Mouse (Mus musculus) CH12.LX (cell line): ENCODE data around the gene Gpr179. TPM values are rescaled to one million over a fixed set of nuclear protein-coding genes. Genes with fewer than 3 reads are reported as not detected.
A peak's percentile ranks its signal among the peaks of the same experiment; 100 is the strongest.

Experiments
- DNase-seq: peaks from one replicate; pipeline ENCODE4 v3.0.0-alpha.2; 2013; ENCODE audit errors: extremely low read depth
- H3K27ac ChIP-seq: 2 replicates; pipeline ENCODE4 v1.5.1; 2012; ENCODE audit warnings: low read depth, mild to moderate bottlenecking, control low read depth, moderate library complexity; ENCODE audit not compliant: insufficient read depth
- H3K27me3 ChIP-seq: replicated peaks from 2 replicates; pipeline ENCODE3; 2012; ENCODE audit warnings: inconsistent platforms
- H3K36me3 ChIP-seq, 2 experiments: replicated peaks in 1 of 2; 2 replicates each; pipeline versions ENCODE3 to v1.6.1; 2012; ENCODE audit warnings: inconsistent platforms in 1 of 2, low read length in 1 of 2, mild to moderate bottlenecking in 1 of 2, mixed read lengths in 1 of 2, moderate library complexity in 1 of 2; ENCODE audit not compliant: control insufficient read depth in 1 of 2, insufficient read depth in 1 of 2
- H3K4me1 ChIP-seq, 2 experiments: 2 replicates each; pipeline ENCODE4 v1.6.1; 2012; ENCODE audit warnings: inconsistent platforms in 1 of 2, moderate library complexity in 1 of 2; ENCODE audit not compliant: insufficient read depth in 2 of 2, control insufficient read depth in 1 of 2
- H3K4me2 ChIP-seq: 2 replicates; pipeline ENCODE4 v1.6.1; 2012; ENCODE audit warnings: low read depth, mild to moderate bottlenecking, control low read depth; ENCODE audit not compliant: poor library complexity, insufficient read depth, severe bottlenecking
- H3K4me3 ChIP-seq, 3 experiments: fragments of 150-350 bp in 1 of 3; sonication (generic) in 1 of 3; replicated peaks in 1 of 3; 2 replicates each; pipeline versions ENCODE3 to v1.5.1; 2011 to 2012; ENCODE audit warnings: low read depth in 2 of 3, low read length in 2 of 3, mild to moderate bottlenecking in 2 of 3, moderate library complexity in 2 of 3, control low read depth in 1 of 3, improper control_type of control experiment in 1 of 3, inconsistent platforms in 1 of 3, mixed read lengths in 1 of 3; ENCODE audit not compliant: poor library complexity in 1 of 3
- H3K79me2 ChIP-seq: replicated peaks from 2 replicates; pipeline ENCODE4 v1.6.1; 2012; ENCODE audit warnings: mild to moderate bottlenecking, moderate library complexity; ENCODE audit not compliant: control insufficient read depth, poor library complexity, insufficient read depth, severe bottlenecking; ENCODE audit errors: extremely low read depth
- H3K9ac ChIP-seq: 2 replicates; pipeline ENCODE4 v1.6.1; 2012; ENCODE audit warnings: low read depth, mild to moderate bottlenecking, control low read depth, moderate library complexity; ENCODE audit not compliant: insufficient read depth
- H3K9me3 ChIP-seq: replicated peaks from 2 replicates; pipeline ENCODE3; 2012; ENCODE audit warnings: low read length, inconsistent platforms, mixed read lengths
- BHLHE40 ChIP-seq: IDR thresholded peaks from 2 replicates; pipeline ENCODE4 v1.6.1; 2011; ENCODE audit warnings: mild to moderate bottlenecking, low read depth, low read length, improper control_type of control experiment
- CHD1 ChIP-seq: IDR thresholded peaks from 2 replicates; pipeline ENCODE4 v1.6.1; 2012; ENCODE audit warnings: low read depth, low read length, improper control_type of control experiment, inconsistent platforms
- CHD2 ChIP-seq: IDR thresholded peaks from 2 replicates; pipeline ENCODE4 v1.6.1; 2011; ENCODE audit warnings: low read length, improper control_type of control experiment
- CTCF ChIP-seq, 2 experiments: IDR thresholded peaks in 1 of 2; conservative IDR thresholded peaks in 1 of 2; 2 replicates each; pipeline ENCODE4 v1.5.1; 2011 to 2012; ENCODE audit warnings: low read depth in 2 of 2, low read length in 2 of 2, improper control_type of control experiment in 1 of 2, inconsistent platforms in 1 of 2, mild to moderate bottlenecking in 1 of 2, moderate library complexity in 1 of 2
- E2F4 ChIP-seq: IDR thresholded peaks from 2 replicates; pipeline ENCODE4 v1.6.1; 2011; ENCODE audit warnings: low read depth, low read length, improper control_type of control experiment; ENCODE audit not compliant: insufficient replicate concordance
- ELF1 ChIP-seq: IDR thresholded peaks from 2 replicates; pipeline ENCODE4 v1.6.1; 2014; ENCODE audit warnings: low read depth, mild to moderate bottlenecking, inconsistent platforms, low read length, improper control_type of control experiment
- EP300 ChIP-seq: IDR thresholded peaks from 2 replicates; pipeline ENCODE4 v1.6.1; 2011; ENCODE audit warnings: low read length, improper control_type of control experiment
- GABPA ChIP-seq: IDR thresholded peaks from 2 replicates; pipeline ENCODE4 v1.6.1; 2012; ENCODE audit warnings: low read depth, low read length, improper control_type of control experiment, inconsistent platforms; ENCODE audit not compliant: insufficient replicate concordance
- HCFC1 ChIP-seq: IDR thresholded peaks from 2 replicates; pipeline ENCODE4 v1.6.1; 2012; ENCODE audit warnings: low read depth, mild to moderate bottlenecking, inconsistent platforms, low read length, improper control_type of control experiment
- IRF4 ChIP-seq: IDR thresholded peaks from 2 replicates; pipeline ENCODE4 v1.6.1; 2014; ENCODE audit warnings: low read depth, mild to moderate bottlenecking, inconsistent platforms, low read length, improper control_type of control experiment
- JUN ChIP-seq: IDR thresholded peaks from 2 replicates; pipeline ENCODE4 v1.6.1; 2011; ENCODE audit warnings: low read depth, mild to moderate bottlenecking, low read length, improper control_type of control experiment, moderate library complexity; ENCODE audit not compliant: insufficient read depth
- JUND ChIP-seq: conservative IDR thresholded peaks from 2 replicates; pipeline ENCODE4 v1.6.1; 2011; ENCODE audit warnings: low read depth, low read length, improper control_type of control experiment
- KAT2A ChIP-seq: IDR thresholded peaks from 2 replicates; pipeline ENCODE4 v1.6.1; 2012; ENCODE audit warnings: low read length, improper control_type of control experiment, inconsistent platforms; ENCODE audit not compliant: insufficient replicate concordance
- MAFK ChIP-seq: IDR thresholded peaks from 2 replicates; pipeline ENCODE4 v1.6.1; 2011; ENCODE audit warnings: low read length, improper control_type of control experiment; ENCODE audit not compliant: insufficient replicate concordance
- MAZ ChIP-seq: IDR thresholded peaks from 2 replicates; pipeline ENCODE4 v1.6.1; 2012; ENCODE audit warnings: low read depth, mild to moderate bottlenecking, inconsistent platforms, low read length, improper control_type of control experiment, moderate library complexity
- MEF2A ChIP-seq: IDR thresholded peaks from 2 replicates; pipeline ENCODE4 v1.6.1; 2014; ENCODE audit warnings: low read depth, mild to moderate bottlenecking, inconsistent platforms, low read length, improper control_type of control experiment, borderline replicate concordance
- MYC ChIP-seq: IDR thresholded peaks from 2 replicates; pipeline ENCODE4 v1.6.1; 2011; ENCODE audit warnings: low read depth, mild to moderate bottlenecking, improper control_type of control experiment, low read length
- NRF1 ChIP-seq: IDR thresholded peaks from 2 replicates; pipeline ENCODE4 v1.6.1; 2014; ENCODE audit warnings: low read depth, mild to moderate bottlenecking, inconsistent platforms, low read length, improper control_type of control experiment, moderate library complexity
- PAX5 ChIP-seq: IDR thresholded peaks from 2 replicates; pipeline ENCODE4 v1.6.1; 2012; ENCODE audit warnings: low read length, inconsistent platforms, mixed read lengths
- RCOR1 ChIP-seq: conservative IDR thresholded peaks from 2 replicates; pipeline ENCODE4 v1.6.1; 2012; ENCODE audit warnings: low read depth, mild to moderate bottlenecking, inconsistent platforms, low read length, improper control_type of control experiment
- SIN3A ChIP-seq: IDR thresholded peaks from 2 replicates; pipeline ENCODE4 v1.6.1; 2012; ENCODE audit warnings: low read length, improper control_type of control experiment, inconsistent platforms
- SMC3 ChIP-seq: IDR thresholded peaks from 2 replicates; pipeline ENCODE4 v1.6.1; 2011; ENCODE audit warnings: low read depth, low read length, improper control_type of control experiment
- TBP ChIP-seq: conservative IDR thresholded peaks from 2 replicates; pipeline ENCODE4 v1.6.1; 2011; ENCODE audit warnings: low read depth, low read length, improper control_type of control experiment
- UBTF ChIP-seq: IDR thresholded peaks from 2 replicates; pipeline ENCODE4 v1.6.1; 2012; ENCODE audit warnings: low read depth, mild to moderate bottlenecking, inconsistent platforms, low read length, improper control_type of control experiment, moderate library complexity
- USF2 ChIP-seq: conservative IDR thresholded peaks from 2 replicates; pipeline ENCODE4 v1.6.1; 2011; ENCODE audit warnings: low read depth, low read length, improper control_type of control experiment
- ZKSCAN1 ChIP-seq: IDR thresholded peaks from 2 replicates; pipeline ENCODE4 v1.6.1; 2012; ENCODE audit warnings: low read depth, inconsistent platforms, low read length, improper control_type of control experiment, borderline replicate concordance
- ZMIZ1 ChIP-seq: IDR thresholded peaks from 2 replicates; pipeline ENCODE4 v1.6.1; 2012; ENCODE audit warnings: low read depth, mild to moderate bottlenecking, inconsistent platforms, low read length, improper control_type of control experiment
- dilution Hi-C: fragments of 300-500 bp; cut with MboI; formaldehyde crosslinking; loops from 2 replicates; pipeline ENCODE4 v1.14.3; 2020; ENCODE audit warnings: low sequenced_read_pairs; ENCODE audit not compliant: extremely low pct_unique_long_range_greater_than_20kb, extremely low pct_ligation_motif_present
- in situ Hi-C: fragments of 300-500 bp; cut with MboI; formaldehyde crosslinking; loops from 3 replicates; pipeline ENCODE4 v1.14.3; 2019; ENCODE audit warnings: low sequenced_read_pairs, low pct_ligation_motif_present, low pct_unique_long_range_greater_than_20kb, mixed read lengths
- polyA plus RNA-seq: library from polyadenylated mRNA; unstranded; fragments of >175 nt; gene quantifications from 2 replicates; pipeline ENCODE4 v1.2.1, GENCODE M21; 2012; ENCODE audit warnings: low read depth; ENCODE audit not compliant: insufficient read length
- total RNA-seq, 2 experiments: library from RNA; depleted of rRNA; stranded (reverse); fragments of 300-350 nt in 1 of 2; fragments of >200 nt in 1 of 2; gene quantifications; 2 replicates each; pipeline ENCODE4 v1.2.3; 2012 to 2014

Gene Gpr179
- total and polyA plus RNA-seq, 3 experiments, result 0.03 to 0.08 TPM; not detected in 1

DNA sequence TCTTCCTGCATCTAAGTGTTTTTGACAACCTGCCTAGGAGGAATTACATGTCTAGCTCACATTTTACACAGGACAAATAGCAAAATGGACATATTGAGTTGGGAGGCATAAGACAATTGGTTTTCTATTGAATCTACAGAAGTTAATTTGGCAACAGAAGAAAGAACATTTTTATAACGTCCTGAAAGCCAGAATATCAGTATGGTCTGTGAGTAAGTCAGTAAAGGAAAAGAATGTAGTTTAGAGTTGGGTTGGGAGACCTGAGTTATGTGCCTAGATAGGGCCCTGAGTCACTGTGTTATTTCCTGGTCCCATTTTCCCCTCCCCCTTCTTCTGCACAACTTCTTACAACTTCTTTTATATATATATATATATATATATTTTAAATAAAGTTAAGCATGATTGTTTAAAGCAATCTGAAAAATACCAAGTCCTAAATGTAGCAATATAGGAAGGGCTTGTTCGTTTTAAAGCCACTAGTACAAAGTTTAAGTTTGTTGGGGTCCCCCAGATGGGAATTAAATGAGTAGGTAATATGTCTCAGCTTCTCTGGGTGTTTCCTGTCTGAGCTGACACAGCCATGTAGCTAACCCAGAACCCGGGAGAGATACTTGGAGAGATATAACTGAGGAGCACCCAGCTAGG is 42.9 kb downstream of the Gpr179 start (continued):
- TF ChIP-seq ZMIZ1, result no peak
- no peak for TF ChIP-seq NRF1
- TF ChIP-seq CHD1, result peak; percentile 87
- TF ChIP-seq MAFK, result no peak; the same call in 1 of the 2 replicates
- TF ChIP-seq HCFC1, result peak; percentile 24; the same call in 1 of the 2 replicates

DNA sequence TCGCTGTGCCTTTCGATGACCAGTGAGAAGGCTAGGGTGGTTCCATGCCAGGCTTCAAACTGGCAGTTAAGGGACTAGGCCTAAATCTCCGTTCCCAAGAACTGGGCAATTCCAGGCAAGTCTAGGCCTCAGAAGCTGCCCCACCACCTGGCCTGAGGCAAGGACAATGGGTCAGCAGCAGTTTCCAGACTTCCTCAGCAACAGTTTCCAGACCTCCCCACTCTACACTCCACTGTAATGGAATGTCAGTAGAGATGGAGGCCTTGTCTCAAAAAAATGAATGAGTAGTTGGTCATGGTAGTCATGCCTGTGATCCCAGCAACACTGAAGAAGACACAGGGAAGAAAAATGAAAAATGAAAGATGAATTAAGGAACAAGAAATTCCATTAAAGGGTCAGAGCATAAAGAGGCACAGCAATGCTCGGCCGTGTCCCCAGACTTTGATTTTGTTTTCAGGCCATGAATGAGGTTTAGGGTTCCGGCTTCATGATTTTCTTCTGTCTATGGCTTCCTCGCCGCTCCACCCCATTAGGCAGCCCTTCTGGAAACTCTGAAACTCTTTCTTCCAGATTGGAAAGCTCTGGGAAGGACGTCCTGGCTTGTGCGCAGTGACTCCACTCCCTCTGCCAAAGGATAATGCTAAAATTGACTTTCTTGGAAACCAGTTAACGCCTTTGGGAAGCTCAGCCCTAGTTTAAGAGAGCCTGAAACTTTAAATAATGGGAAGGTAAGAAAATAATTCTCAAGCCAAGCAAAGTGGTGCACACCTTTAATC is 44.4 kb downstream of the Gpr179 start:
- Histone ChIP-seq H3K36me3 (no peaks in the 10 kb centered on the region), H3K27me3 (no peaks in the 10 kb centered on the region), H3K4me3 (no peak overlapping the region), H3K4me1 (peaks cover 0 to 16% of the 10 kb centered on the region in 2 experiments; a peak in 2 of 4 replicates), H3K9ac (no peak overlapping the region), H3K27ac (no peak overlapping the region)
- DNase-seq, result no peak
- dilution Hi-C loops, result no loop called here
- no peak for TF ChIP-seq GABPA
- TF ChIP-seq MAFK, result no peak
- no peak for TF ChIP-seq JUND
- TF ChIP-seq SMC3, result no peak
- no peak for TF ChIP-seq KAT2A
- TF ChIP-seq BHLHE40, result no peak
- TF ChIP-seq CTCF (conservative IDR thresholded peaks at IDR 0.05 in 1 of 2, IDR thresholded peaks at IDR 0.05 in 1 of 2; ENCODE audit: low read depth in 2 of 2, low read length in 2 of 2), result no peak
- TF ChIP-seq RCOR1, result no peak
- TF ChIP-seq JUN, result no peak
- no peak for TF ChIP-seq UBTF
- TF ChIP-seq E2F4, result no peak
- TF ChIP-seq, all 38 proteins: peak for 0
- in situ Hi-C loops, result no loop called here
- Histone ChIP-seq H3K79me2 (no peaks in the 10 kb centered on the region), H3K4me2 (no peak overlapping the region), H3K9me3 (no peaks in the 10 kb centered on the region)

- DNase-seq, result no peak
- no peaks in the 10 kb centered on the region for H3K27me3 ChIP-seq
- dilution Hi-C loops, result no loop called here
- no peak overlapping the region for H3K4me3 ChIP-seq
- no peaks in the 10 kb centered on the region for H3K9me3 ChIP-seq
- H3K4me2 ChIP-seq, result no peak overlapping the region
- H3K9ac ChIP-seq, result no peak overlapping the region
- H3K79me2 ChIP-seq, result no peaks in the 10 kb centered on the region
- peaks cover 0 to 4% of the 10 kb centered on the region in 2 experiments; a peak in 2 of 4 replicates for H3K4me1 ChIP-seq
- H3K27ac ChIP-seq, result no peak overlapping the region
- no peaks in the 10 kb centered on the region for H3K36me3 ChIP-seq
- in situ Hi-C loops, result loop anchor here (5.0 kb wide), 1 partner anchor 102 kb away; no protein-coding TSS in a partner anchor
- no peak for TF ChIP-seq SMC3
- TF ChIP-seq PAX5, result no peak
- no peak for TF ChIP-seq ZKSCAN1
- no peak for TF ChIP-seq USF2
- TF ChIP-seq RCOR1, result no peak
- no peak for TF ChIP-seq CHD1
- TF ChIP-seq MYC, result no peak
- no peak for TF ChIP-seq MAZ
- no peak for TF ChIP-seq EP300
- TF ChIP-seq MEF2A, result no peak
- no peak for TF ChIP-seq IRF4
- no peak for TF ChIP-seq SIN3A
- TF ChIP-seq ELF1, result no peak
- TF ChIP-seq TBP, result no peak
- TF ChIP-seq JUN, result no peak
- no peak for TF ChIP-seq CHD2
- no peak for TF ChIP-seq E2F4
- no peak for TF ChIP-seq NRF1
- TF ChIP-seq, all 38 proteins: peak for 0
Observed at GRCm38 (mm10) chr11:97304631-97305030, 47.2 kb downstream of the Gpr179 start.
